Mouse (Mus musculus) CH12.LX (cell line): ENCODE data around the gene Mtmr12.

Source experiments
- CTCF ChIP-seq, 2 experiments: IDR thresholded peaks in 1 of 2; conservative IDR thresholded peaks in 1 of 2; 2 replicates each; pipeline ENCODE4 v1.5.1; 2011 to 2012; ENCODE audit warnings: low read depth in 2 of 2, low read length in 2 of 2, improper control_type of control experiment in 1 of 2, inconsistent platforms in 1 of 2, mild to moderate bottlenecking in 1 of 2, moderate library complexity in 1 of 2
- JUN ChIP-seq: IDR thresholded peaks from 2 replicates; pipeline ENCODE4 v1.6.1; 2011; ENCODE audit warnings: low read depth, mild to moderate bottlenecking, low read length, improper control_type of control experiment, moderate library complexity; ENCODE audit not compliant: insufficient read depth
- POLR2A ChIP-seq: IDR thresholded peaks from 2 replicates; pipeline ENCODE4 v1.6.1; 2011; ENCODE audit warnings: low read depth, mild to moderate bottlenecking, improper control_type of control experiment, low read length
- ZNF384 ChIP-seq: IDR thresholded peaks from 2 replicates; pipeline ENCODE4 v1.6.1; 2012; ENCODE audit warnings: low read depth, low read length, improper control_type of control experiment, inconsistent platforms

GRCm38 (mm10) chr15:12290330-12290729 lies 85.5 kb downstream of the Mtmr12 start:
- no peak for TF ChIP-seq POLR2A
- no peak for TF ChIP-seq JUN
- TF ChIP-seq CTCF (conservative IDR thresholded peaks at IDR 0.05 in 1 of 2, IDR thresholded peaks at IDR 0.05 in 1 of 2; ENCODE audit: low read depth in 2 of 2, low read length in 2 of 2): no peak
- no peak for TF ChIP-seq ZNF384
